Mouse (Mus musculus): ENCODE data around the gene Ppfia1. TPM values are rescaled to one million over a fixed set of nuclear protein-coding genes. Genes with fewer than 3 reads are reported as not detected.
A peak's percentile ranks its signal among the peaks of the same experiment; 100 is the strongest.

Ppfia1 gene
- polyA plus RNA-seq, 1 experiment from 2014 or later = 35.6 TPM

- H3K4me2 ChIP-seq = no peak overlapping the region
- no peaks in the 10 kb centered on the region for H3K9me3 ChIP-seq
- no peak for ATAC-seq (ENCODE audit: borderline replicate concordance, extremely low read depth, low FRiP score, low TSS enrichment)
- H3K36me3 ChIP-seq = peaks cover 10% of the 10 kb centered on the region
- H3K9ac ChIP-seq = no peak overlapping the region
- H3K27ac ChIP-seq = no peak overlapping the region
- 64% methylated on average over 3 of the region's 3 CpGs for WGBS
- no peaks in the 10 kb centered on the region for H3K4me1 ChIP-seq
- no peaks in the 10 kb centered on the region for H3K27me3 ChIP-seq
- H3K4me3 ChIP-seq = no peak overlapping the region
These were observed 30.1 kb downstream of the Ppfia1 start for GRCm38 (mm10) chr7:144523415-144523814.

- no peak overlapping the region for H3K9ac ChIP-seq
These were observed 31.6 kb downstream of the Ppfia1 start for GRCm38 (mm10) chr7:144521927-144522326.

DNA sequence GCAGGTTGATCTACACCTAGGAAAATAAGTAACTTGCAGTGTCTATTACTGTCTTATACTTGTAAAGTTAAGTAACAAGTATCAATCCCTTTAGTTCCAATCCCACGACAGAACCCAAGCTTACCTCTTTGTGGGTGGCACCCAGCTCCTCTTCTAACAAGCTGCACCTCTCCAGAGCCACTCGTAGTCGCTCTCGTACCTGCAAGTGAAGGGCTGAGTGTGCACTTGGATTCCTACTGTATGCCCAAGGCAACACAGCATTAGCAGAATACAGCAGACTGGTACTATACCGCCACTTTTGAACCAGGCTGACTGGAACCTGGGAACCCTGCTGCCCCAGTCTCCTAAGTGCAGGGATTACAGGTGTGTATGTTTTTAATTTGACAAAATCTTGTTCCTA is 33.7 kb downstream of the Ppfia1 start:
- H3K27ac ChIP-seq = no peak overlapping the region
- H3K9me3 ChIP-seq = no peaks in the 10 kb centered on the region
- 84% methylated on average over 5 of the region's 5 CpGs for WGBS
- ATAC-seq (ENCODE audit: borderline replicate concordance, extremely low read depth, low FRiP score, low TSS enrichment) = no peak
- no peak overlapping the region for H3K9ac ChIP-seq
- H3K4me2 ChIP-seq = no peak overlapping the region
- no peak overlapping the region for H3K4me3 ChIP-seq
- no peaks in the 10 kb centered on the region for H3K4me1 ChIP-seq
- H3K36me3 ChIP-seq = peaks cover 37% of the 10 kb centered on the region
- H3K27me3 ChIP-seq = no peaks in the 10 kb centered on the region

More at GRCm38 (mm10) chr7:144521927-144522326, 31.6 kb downstream of the Ppfia1 start:
- Histone ChIP-seq H3K27ac (no peak overlapping the region), H3K4me3 (no peak overlapping the region), H3K27me3 (no peaks in the 10 kb centered on the region), H3K36me3 (peaks cover 16% of the 10 kb centered on the region), H3K4me2 (no peak overlapping the region), H3K4me1 (no peaks in the 10 kb centered on the region), H3K9me3 (no peaks in the 10 kb centered on the region)
- WGBS = 81% methylated on average over 2 of the region's 2 CpGs
- ATAC-seq (ENCODE audit: borderline replicate concordance, extremely low read depth, low FRiP score, low TSS enrichment) = no peak

- WGBS = 84% methylated on average over 5 of the region's 5 CpGs
- no peak overlapping the region for H3K4me3 ChIP-seq
These were observed 36.8 kb downstream of the Ppfia1 start for GRCm38 (mm10) chr7:144516711-144517110.

DNA sequence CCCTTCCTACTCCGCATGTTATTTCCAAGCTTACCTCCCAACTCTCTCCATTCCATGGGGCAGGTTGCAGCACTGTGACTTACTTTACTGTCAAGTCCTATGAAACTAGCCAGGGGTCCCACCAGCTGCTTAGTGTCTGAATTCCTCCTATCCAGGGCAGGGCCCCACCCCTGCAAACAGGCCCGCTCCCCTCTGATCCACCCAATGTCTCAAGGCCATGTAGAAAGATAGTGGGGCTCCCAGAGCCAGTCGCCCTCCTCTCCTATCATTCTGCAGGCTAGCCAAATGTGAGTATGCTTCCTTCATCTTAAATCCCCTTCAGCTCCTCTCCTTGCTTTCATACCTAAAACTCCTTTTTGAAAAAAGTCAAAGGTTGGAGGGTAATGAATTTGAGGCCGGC is 44.4 kb downstream of the Ppfia1 start:
- no peak for ATAC-seq (ENCODE audit: borderline replicate concordance, extremely low read depth, low FRiP score, low TSS enrichment)
- peaks cover 89% of the 10 kb centered on the region for H3K36me3 ChIP-seq
- H3K4me1 ChIP-seq = no peaks in the 10 kb centered on the region
- no peaks in the 10 kb centered on the region for H3K27me3 ChIP-seq
- no peak overlapping the region for H3K27ac ChIP-seq
- H3K9ac ChIP-seq = no peak overlapping the region
- WGBS = 92% methylated on average over 4 of the region's 4 CpGs
- H3K4me2 ChIP-seq = no peak overlapping the region
- H3K4me3 ChIP-seq = no peak overlapping the region
- no peaks in the 10 kb centered on the region for H3K9me3 ChIP-seq

More at GRCm38 (mm10) chr7:144516711-144517110, 36.8 kb downstream of the Ppfia1 start:
- Histone ChIP-seq H3K9ac (no peak overlapping the region), H3K27me3 (no peaks in the 10 kb centered on the region), H3K27ac (no peak overlapping the region), H3K36me3 (peaks cover 67% of the 10 kb centered on the region), H3K9me3 (no peaks in the 10 kb centered on the region), H3K4me2 (no peak overlapping the region), H3K4me1 (no peaks in the 10 kb centered on the region)
- ATAC-seq (ENCODE audit: borderline replicate concordance, extremely low read depth, low FRiP score, low TSS enrichment) = no peak

- 79% methylated on average over 1 of the region's 1 CpGs for WGBS
- H3K4me1 ChIP-seq = no peaks in the 10 kb centered on the region
- ATAC-seq (ENCODE audit: borderline replicate concordance, extremely low read depth, low FRiP score, low TSS enrichment) = no peak
- no peak overlapping the region for H3K4me2 ChIP-seq
- no peak overlapping the region for H3K27ac ChIP-seq
- H3K9ac ChIP-seq = no peak overlapping the region
- H3K27me3 ChIP-seq = no peaks in the 10 kb centered on the region
- H3K9me3 ChIP-seq = no peaks in the 10 kb centered on the region
- H3K4me3 ChIP-seq = no peak overlapping the region
- H3K36me3 ChIP-seq = peaks cover 86% of the 10 kb centered on the region
These were observed 46.7 kb downstream of the Ppfia1 start for GRCm38 (mm10) chr7:144506807-144507206.

DNA sequence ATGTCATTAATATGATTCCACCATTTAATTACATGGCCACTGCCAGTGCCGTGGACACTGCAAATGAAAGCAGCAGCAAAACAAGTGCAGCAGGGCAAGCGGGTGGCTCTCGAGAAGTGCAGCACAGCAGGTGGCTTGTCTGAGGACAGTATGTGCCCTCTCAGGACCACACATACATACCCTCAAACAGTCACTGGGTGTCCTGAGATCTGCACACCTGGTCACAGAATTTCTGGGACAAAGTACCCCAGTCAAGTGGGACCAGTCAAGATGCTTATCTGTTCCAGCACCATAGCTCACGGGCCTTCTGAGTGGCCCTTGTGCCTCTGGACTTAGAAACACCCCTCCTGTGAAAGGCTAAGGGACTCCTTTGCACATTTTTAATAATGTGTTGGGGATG is 49.6 kb downstream of the Ppfia1 start:
- Histone ChIP-seq H3K4me2 (no peak overlapping the region), H3K9ac (no peak overlapping the region), H3K27ac (no peak overlapping the region), H3K27me3 (no peaks in the 10 kb centered on the region), H3K9me3 (no peaks in the 10 kb centered on the region), H3K36me3 (peaks cover 70% of the 10 kb centered on the region), H3K4me1 (no peaks in the 10 kb centered on the region), H3K4me3 (no peak overlapping the region)
- 77% methylated on average over 4 of the region's 4 CpGs for WGBS
- no peak for ATAC-seq (ENCODE audit: borderline replicate concordance, extremely low read depth, low FRiP score, low TSS enrichment)

GRCm38 (mm10) chr7:144492931-144493330 is 60.6 kb downstream of the Ppfia1 start:
- no peak overlapping the region for H3K4me3 ChIP-seq
- H3K9ac ChIP-seq = no peak overlapping the region
- H3K4me2 ChIP-seq = no peak overlapping the region
- H3K4me1 ChIP-seq = no peaks in the 10 kb centered on the region
- H3K36me3 ChIP-seq = peaks cover 44% of the 10 kb centered on the region
- 69% methylated on average over 1 of the region's 1 CpGs for WGBS
- H3K27me3 ChIP-seq = no peaks in the 10 kb centered on the region
- no peak overlapping the region for H3K27ac ChIP-seq
- H3K9me3 ChIP-seq = no peaks in the 10 kb centered on the region
- no peak for ATAC-seq (ENCODE audit: borderline replicate concordance, extremely low read depth, low FRiP score, low TSS enrichment)

DNA sequence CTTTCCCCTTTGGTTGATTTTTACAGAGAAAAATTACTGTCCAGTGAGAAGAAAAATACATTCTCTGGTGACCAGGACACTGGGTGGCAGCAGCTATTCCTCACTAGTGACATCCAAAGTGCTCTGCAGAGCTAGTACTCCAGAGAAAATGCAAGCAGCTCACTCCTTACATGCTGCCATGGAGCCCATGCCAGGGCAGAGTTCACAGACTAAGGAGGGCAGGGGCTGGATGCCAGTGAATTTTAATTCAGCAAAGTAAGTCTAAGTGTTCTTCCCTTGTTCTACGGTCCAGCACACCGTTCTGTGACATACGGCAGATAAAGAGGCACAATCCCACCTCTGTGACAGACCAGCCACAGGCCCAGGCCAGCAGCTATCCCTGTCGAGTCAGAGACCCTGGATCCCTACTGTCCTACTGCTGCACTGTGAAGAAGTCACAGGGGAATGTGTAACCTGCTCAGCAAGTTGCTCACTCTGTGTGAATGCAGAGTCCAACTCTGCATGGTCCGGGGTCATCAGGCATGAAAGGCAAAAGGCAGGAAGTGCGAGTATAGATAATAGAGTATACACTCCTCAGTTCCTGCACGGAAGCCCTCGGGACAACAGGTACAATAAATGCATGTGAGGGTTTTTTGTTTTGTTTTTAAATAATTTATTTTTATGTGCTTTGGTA is 63.2 kb downstream of the Ppfia1 start:
- no peak overlapping the region for H3K27ac ChIP-seq
- no peak overlapping the region for H3K9ac ChIP-seq
- H3K4me1 ChIP-seq = no peaks in the 10 kb centered on the region
- H3K27me3 ChIP-seq = no peaks in the 10 kb centered on the region
- WGBS = 80% methylated on average over 8 of the region's 8 CpGs
- H3K4me3 ChIP-seq = no peak overlapping the region
- H3K36me3 ChIP-seq = peaks cover 32% of the 10 kb centered on the region; the same call in 1 of the 2 replicates
- H3K4me2 ChIP-seq = no peak overlapping the region
- H3K9me3 ChIP-seq = no peaks in the 10 kb centered on the region
- ATAC-seq (ENCODE audit: borderline replicate concordance, extremely low read depth, low FRiP score, low TSS enrichment) = no peak

GRCm38 (mm10) chr7:144489067-144489774 is 64.3 kb downstream of the Ppfia1 start:
- Histone ChIP-seq H3K4me3 (no peak overlapping the region), H3K4me1 (no peaks in the 10 kb centered on the region), H3K4me2 (no peak overlapping the region), H3K27me3 (no peaks in the 10 kb centered on the region), H3K9ac (no peak overlapping the region), H3K27ac (no peak overlapping the region), H3K9me3 (no peaks in the 10 kb centered on the region), H3K36me3 (peaks cover 37% of the 10 kb centered on the region)
- 65% methylated on average over 6 of the region's 6 CpGs for WGBS
- ATAC-seq (ENCODE audit: borderline replicate concordance, extremely low read depth, low FRiP score, low TSS enrichment) = peak; percentile 55; the same call in 1 of the 2 replicates

DNA sequence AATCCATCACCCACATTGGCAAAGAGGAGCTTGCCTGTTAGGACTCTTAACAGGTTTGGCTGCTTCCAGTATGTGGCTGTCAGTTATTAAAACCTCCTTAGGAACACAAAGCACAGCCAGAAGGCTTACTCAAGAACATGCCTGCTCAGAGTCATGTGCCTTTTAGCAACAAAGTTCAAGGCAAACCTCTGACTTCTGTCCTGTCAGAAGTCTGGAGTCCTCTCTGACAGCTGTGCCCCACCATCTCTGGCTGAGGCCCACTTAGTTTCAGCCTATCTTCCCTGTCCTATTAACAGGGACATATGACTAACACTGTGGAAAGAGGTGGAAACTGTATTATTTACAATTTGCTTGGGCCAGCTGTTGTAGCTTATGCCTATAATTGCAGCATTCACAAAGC is 73.2 kb downstream of the Ppfia1 start:
- Histone ChIP-seq H3K4me2 (no peak overlapping the region), H3K27me3 (no peaks in the 10 kb centered on the region), H3K27ac (no peak overlapping the region), H3K4me3 (no peak overlapping the region), H3K9me3 (no peaks in the 10 kb centered on the region), H3K4me1 (no peaks in the 10 kb centered on the region), H3K36me3 (peaks cover 66% of the 10 kb centered on the region), H3K9ac (no peak overlapping the region)
- ATAC-seq (ENCODE audit: borderline replicate concordance, extremely low read depth, low FRiP score, low TSS enrichment) = no peak

GRCm38 (mm10) chr7:144479569-144479968 is 74.0 kb downstream of the Ppfia1 start:
- no peaks in the 10 kb centered on the region for H3K4me1 ChIP-seq
- H3K9me3 ChIP-seq = no peaks in the 10 kb centered on the region
- peaks cover 61% of the 10 kb centered on the region for H3K36me3 ChIP-seq
- H3K4me2 ChIP-seq = no peak overlapping the region
- no peaks in the 10 kb centered on the region for H3K27me3 ChIP-seq
- no peak overlapping the region for H3K27ac ChIP-seq
- ATAC-seq (ENCODE audit: borderline replicate concordance, extremely low read depth, low FRiP score, low TSS enrichment) = no peak
- no peak overlapping the region for H3K4me3 ChIP-seq
- no peak overlapping the region for H3K9ac ChIP-seq
- WGBS = 100% methylated on average over 1 of the region's 1 CpGs

Measured in lung, embryonic 15.5 days (tissue).